Mouse (Mus musculus): ENCODE results near the gene Clip2. TPM values are rescaled to one million over a fixed set of nuclear protein-coding genes. Genes with fewer than 3 reads are reported as not detected.
A peak's percentile ranks its signal among the peaks of the same experiment; 100 is the strongest.
"Not testable (repeated sequence)": the region's sequence is repeated elsewhere in the genome, so short reads cannot be mapped to it uniquely, and the experiment has no call there.

Gene Clip2
- polyA plus RNA-seq, 1 experiment from 2014 or later: 9.8 TPM

DNA sequence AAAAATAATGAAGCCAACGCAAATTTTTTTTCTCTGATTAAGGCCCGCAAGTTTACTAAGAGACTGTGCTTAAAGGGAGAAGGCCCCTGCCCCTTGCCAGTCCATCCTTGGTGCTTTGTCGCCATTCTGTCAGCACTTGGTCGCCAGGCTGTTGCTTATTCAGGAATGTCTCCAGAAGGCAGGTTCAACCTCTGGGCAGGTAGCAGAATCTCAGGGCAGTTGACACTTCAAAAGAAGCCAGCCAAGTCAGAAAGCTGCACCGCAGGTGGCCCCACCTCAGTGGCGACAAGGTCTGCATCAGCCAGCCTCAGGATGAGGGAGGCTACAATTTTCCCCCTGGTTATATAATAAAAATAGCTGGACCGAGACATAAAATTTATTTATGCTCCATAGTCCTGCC is 76.5 kb downstream of the Clip2 start:
- WGBS: 93% methylated on average over 7 of the region's 7 CpGs
- not testable (repeated sequence) for H3K9ac ChIP-seq; H3K4me1 ChIP-seq; H3K4me3 ChIP-seq (replicated peaks); H3K36me3 ChIP-seq (replicated peaks); H3K9me3 ChIP-seq; H3K4me2 ChIP-seq; ATAC-seq (ENCODE audit: low FRiP score); H3K27ac ChIP-seq; H3K27me3 ChIP-seq

DNA sequence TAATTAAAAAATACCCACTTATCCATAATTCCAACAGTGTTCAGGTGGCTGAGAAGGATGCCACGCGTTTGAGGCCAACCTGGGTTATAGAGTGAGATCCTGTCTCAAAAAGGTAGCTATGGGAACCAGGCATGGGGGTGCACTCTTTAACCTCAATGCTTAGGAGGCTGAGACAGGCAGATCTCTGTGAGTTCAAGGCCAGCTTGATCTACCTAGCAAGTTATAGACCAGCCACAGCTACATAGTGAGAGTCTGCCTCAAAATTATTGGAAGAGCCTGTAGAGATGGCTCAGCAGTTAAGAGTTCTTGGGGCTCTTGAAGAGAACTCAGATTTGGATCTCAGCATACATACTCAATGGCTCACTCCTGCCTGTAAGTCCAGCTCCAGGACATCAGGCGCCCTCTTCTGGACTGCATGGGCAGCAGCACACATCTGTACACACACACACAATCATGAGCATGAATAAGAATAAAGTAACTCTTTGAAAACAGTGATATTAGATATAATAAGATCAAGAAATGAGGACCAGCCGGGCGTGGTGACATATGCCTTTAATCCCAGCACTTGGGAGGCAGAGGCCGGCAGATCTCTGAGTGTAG is 77.1 kb downstream of the Clip2 start:
- Histone ChIP-seq H3K9ac (no peak overlapping the region), H3K4me3 (replicated peaks) (no peak overlapping the region), H3K27ac (no peak overlapping the region), H3K36me3 (replicated peaks) (no peaks in the 10 kb centered on the region), H3K9me3 (0 out of 2 replicates have a peak, but pooled peaks cover 7% of the 10 kb centered on the region), H3K4me2 (no peak overlapping the region), H3K27me3 (no peaks in the 10 kb centered on the region), H3K4me1 (no peaks in the 10 kb centered on the region)
- WGBS: 95% methylated on average over 6 of the region's 6 CpGs
- ATAC-seq (ENCODE audit: low FRiP score): no peak

DNA sequence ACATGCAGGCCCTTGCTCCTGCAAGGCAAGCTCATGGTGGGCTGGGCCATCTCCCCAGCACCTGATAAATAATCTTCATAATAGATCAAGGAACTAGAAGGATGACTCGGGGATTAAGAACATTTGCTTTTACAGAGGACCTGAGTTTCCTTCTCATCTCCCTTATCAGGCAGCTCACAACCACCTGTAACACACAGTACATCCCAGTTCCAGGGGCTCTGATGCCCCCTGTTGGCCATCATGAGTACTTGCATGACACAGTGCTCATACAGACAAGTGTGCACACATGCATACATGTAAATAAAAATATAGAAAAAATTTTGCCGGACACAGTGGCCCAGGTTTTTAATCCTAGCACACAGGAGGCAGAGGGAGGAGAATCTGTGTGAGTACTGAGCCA is 78.3 kb downstream of the Clip2 start:
- Histone ChIP-seq H3K36me3 (replicated peaks) (no peaks in the 10 kb centered on the region), H3K4me3 (replicated peaks) (no peak overlapping the region), H3K4me2 (no peak overlapping the region), H3K4me1 (no peaks in the 10 kb centered on the region), H3K27ac (no peak overlapping the region), H3K9ac (no peak overlapping the region), H3K27me3 (no peaks in the 10 kb centered on the region), H3K9me3 (0 out of 2 replicates have a peak, but pooled peaks cover 7% of the 10 kb centered on the region)
- 87% methylated on average over 2 of the region's 2 CpGs for WGBS
- ATAC-seq (ENCODE audit: low FRiP score): no peak

DNA sequence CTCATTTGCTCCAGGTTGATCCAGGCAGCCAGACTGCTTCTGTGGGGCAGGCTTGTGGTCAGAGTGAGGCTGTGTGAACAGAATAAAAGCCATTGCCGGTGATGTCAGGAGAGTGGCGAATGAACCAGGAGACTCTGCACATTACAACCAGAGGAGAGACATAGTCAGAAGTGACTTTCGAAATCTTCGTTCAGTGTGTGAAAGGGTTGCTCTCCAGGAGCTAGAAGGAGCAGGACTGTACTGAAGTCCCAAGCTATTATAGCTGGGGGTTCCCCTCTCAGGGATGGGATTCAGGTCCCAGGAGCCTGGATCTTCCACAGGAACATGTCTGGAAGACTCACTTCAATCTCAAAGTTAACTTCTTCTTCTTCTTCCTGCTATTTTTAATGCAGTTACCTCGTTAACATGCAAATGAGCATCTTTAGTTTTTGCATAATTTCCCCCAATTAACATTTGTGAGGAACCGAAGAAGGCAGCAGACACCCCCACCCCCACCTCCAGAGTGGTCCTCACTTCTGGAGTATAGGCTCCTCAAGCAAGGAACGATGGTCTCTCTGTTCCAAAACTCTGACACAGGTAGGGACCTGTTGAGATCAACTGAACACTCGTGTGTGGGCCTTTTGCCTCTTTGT is 81.6 kb downstream of the Clip2 start:
- WGBS: 73% methylated on average over 8 of the region's 8 CpGs
- H3K4me3 ChIP-seq (replicated peaks): no peak overlapping the region
- 0 out of 2 replicates have a peak, but pooled peaks cover 7% of the 10 kb centered on the region for H3K9me3 ChIP-seq
- H3K27ac ChIP-seq: no peak overlapping the region
- no peak overlapping the region for H3K4me2 ChIP-seq
- H3K27me3 ChIP-seq: no peaks in the 10 kb centered on the region
- H3K36me3 ChIP-seq (replicated peaks): no peaks in the 10 kb centered on the region
- no peak overlapping the region for H3K9ac ChIP-seq
- H3K4me1 ChIP-seq: peaks cover 16% of the 10 kb centered on the region
- ATAC-seq (ENCODE audit: low FRiP score): no peak

DNA sequence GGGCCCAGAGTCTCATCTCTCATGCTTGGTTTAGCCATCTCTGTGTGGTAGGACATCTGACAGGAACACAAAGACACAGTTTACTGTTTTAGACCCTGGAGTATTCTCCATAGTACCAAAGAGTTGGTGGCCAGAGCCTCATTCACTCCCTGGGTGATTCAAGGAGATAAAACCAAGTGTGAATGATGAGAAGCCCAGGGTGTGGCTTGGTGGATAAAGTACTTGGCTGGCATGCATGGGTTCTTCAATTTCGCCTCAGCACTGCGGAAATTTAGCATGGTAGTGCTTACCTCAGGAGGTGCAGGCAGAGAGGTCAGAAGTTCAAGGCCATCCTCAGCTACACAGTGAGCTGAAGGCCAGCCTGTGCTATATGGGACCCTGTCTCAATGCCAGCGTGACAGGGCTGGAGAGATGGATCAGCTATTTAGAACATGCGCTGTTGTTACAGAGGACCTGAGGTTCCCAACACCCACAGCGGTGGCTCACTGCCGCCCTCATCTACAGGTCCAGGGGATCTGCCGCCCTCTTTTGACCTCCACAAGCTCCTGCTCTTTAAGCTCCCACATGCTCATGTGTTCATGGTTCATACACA is 82.6 kb downstream of the Clip2 start:
- no peak overlapping the region for H3K9ac ChIP-seq
- H3K27me3 ChIP-seq: no peaks in the 10 kb centered on the region
- H3K9me3 ChIP-seq: no peaks in the 10 kb centered on the region
- 84% methylated on average over 7 of the region's 7 CpGs for WGBS
- H3K4me2 ChIP-seq: no peak overlapping the region
- H3K4me1 ChIP-seq: peaks cover 16% of the 10 kb centered on the region
- no peak overlapping the region for H3K27ac ChIP-seq
- no peak overlapping the region for H3K4me3 ChIP-seq (replicated peaks)
- ATAC-seq (ENCODE audit: low FRiP score): no peak
- H3K36me3 ChIP-seq (replicated peaks): no peaks in the 10 kb centered on the region

DNA sequence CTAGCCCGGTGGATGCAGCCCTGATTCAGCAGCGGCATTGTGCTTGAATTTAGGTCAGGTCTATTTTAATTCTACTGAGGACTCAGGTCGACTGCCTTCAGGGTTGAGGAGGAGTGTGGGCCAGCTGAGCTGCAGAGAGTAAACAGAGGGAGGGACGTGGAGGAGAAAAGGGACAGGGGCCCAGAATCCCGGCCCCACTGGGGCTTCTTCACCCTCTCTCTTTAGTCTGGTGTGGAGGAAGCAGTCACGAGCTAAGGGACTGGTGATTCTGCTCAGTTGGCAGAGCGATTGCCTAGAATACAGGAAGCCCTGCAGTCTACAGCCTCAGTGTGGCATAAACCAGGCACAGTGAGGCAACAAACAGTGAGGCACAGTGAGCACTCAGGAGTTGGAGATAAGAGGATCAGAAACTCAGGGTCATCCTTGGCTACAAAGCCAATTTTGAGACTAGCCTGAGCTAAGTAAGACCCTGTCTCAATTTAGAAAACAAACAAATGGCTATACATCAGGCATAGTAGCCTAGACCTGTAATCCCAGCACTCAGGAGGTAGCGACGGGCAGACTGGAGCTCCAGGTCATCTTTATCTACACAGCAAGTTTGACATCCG is 84.0 kb downstream of the Clip2 start:
- WGBS: 73% methylated on average over 10 of the region's 10 CpGs
- H3K27ac ChIP-seq: no peak overlapping the region
- no peak for ATAC-seq (ENCODE audit: low FRiP score)

DNA sequence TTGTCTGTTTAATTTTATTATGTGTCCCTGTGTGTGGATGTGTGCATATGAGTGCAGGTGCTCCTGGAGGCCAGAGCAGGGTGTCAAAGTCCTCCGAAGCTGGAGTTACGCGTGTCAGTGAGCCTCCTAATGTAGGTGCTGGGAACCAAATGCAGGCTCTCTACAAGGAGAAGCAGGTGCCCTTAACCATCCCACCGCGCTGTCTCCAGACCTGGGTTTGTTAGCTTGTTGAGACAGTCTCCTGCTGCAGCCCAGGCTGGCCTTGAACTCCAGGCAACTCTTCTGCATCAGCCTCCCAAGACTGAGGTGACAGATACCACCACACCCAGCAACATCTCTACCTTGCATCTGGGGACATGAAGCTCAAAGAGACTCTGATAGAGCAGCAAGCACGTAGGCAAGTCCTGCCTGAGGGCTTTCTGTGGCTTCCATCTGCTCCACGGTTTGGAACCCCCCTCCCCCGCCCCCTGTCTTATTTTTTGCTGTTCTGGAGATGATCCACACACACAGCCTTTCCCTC is 85.1 kb downstream of the Clip2 start:
- Histone ChIP-seq H3K27me3 (no peaks in the 10 kb centered on the region), H3K36me3 (replicated peaks) (no peaks in the 10 kb centered on the region), H3K4me1 (peaks cover 16% of the 10 kb centered on the region), H3K4me3 (replicated peaks) (no peak overlapping the region), H3K9ac (no peak overlapping the region), H3K9me3 (no peaks in the 10 kb centered on the region), H3K4me2 (no peak overlapping the region; the same call in 1 of the 2 replicates), H3K27ac (peak overlapping the region; percentile 75)
- 0 out of 2 replicates have a peak, but pooled peaks have one; percentile 36 for ATAC-seq (ENCODE audit: low FRiP score)
- WGBS: 61% methylated on average over 8 of the region's 8 CpGs

More for the DNA sequence above, 84.0 kb downstream of the Clip2 start:
- H3K36me3 ChIP-seq (replicated peaks): no peaks in the 10 kb centered on the region
- H3K27me3 ChIP-seq: no peaks in the 10 kb centered on the region
- peaks cover 16% of the 10 kb centered on the region for H3K4me1 ChIP-seq
- no peak overlapping the region for H3K4me2 ChIP-seq
- no peak overlapping the region for H3K9ac ChIP-seq
- no peaks in the 10 kb centered on the region for H3K9me3 ChIP-seq
- H3K4me3 ChIP-seq (replicated peaks): no peak overlapping the region

DNA sequence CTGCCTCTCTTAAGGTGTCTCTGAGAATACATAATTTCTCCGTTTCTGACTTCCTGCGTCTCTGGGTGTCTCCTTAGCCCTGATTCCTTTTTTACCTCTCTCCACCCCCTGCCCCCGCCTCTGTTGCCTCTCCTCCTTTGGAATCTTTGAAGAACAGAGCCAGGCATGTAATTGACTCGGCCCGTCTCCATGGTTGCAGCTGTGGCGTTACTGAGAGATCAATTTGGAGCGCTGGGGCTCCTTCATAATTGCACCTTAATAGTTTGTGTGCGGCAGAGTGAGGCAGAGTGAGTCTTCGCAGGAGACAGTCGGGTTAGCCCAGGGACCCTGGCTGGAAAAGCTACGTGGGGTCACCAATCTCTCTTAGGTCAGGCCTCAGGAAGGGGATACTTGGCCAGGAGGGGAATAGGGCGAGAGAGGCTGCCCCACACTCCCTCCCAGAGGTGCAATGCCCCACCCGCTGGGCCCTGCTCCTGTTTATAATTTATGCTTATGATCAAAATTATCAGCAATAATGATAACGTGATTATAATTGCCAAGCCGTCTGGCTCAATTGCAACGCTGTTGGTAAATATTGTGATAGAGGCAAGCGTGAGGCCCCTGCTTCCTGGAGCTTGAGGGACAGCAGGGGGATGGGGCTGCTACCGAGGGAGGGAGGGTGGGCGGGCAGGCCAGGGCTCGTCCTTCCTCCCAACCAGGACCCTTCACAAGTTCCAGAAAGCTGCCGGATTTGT is 85.8 kb downstream of the Clip2 start:
- ATAC-seq (ENCODE audit: low FRiP score): peak; percentile 78
- H3K4me3 ChIP-seq (replicated peaks): no peak overlapping the region
- H3K9ac ChIP-seq: no peak overlapping the region
- peak overlapping the region; percentile 27 for H3K4me2 ChIP-seq
- 14% methylated on average over 21 of the region's 21 CpGs for WGBS
- no peaks in the 10 kb centered on the region for H3K9me3 ChIP-seq
- no peaks in the 10 kb centered on the region for H3K36me3 ChIP-seq (replicated peaks)
- no peaks in the 10 kb centered on the region for H3K27me3 ChIP-seq
- peaks cover 16% of the 10 kb centered on the region for H3K4me1 ChIP-seq
- peak overlapping the region; percentile 75 for H3K27ac ChIP-seq

DNA sequence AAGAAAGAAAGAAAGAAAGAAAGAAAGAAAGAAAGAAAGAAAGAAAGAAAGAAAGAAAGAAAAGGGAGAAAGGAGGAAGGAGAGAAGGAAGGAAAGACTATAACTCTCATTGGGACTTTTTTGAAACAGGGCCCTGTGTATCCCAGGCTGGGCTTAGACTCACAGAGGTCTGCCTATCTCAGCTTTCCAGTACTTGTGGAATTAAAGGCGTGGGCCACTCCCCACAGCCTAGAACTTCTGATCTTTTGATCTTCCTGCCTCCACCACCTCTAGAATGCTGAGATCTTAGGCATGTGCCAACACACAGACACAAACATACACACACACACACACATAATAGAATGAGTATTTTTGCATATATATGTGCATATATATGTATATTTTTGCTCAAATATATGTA is 87.0 kb downstream of the Clip2 start:
- H3K27ac ChIP-seq: no peak overlapping the region
- no peak overlapping the region for H3K4me3 ChIP-seq (replicated peaks)
- no peaks in the 10 kb centered on the region for H3K9me3 ChIP-seq
- no peak overlapping the region for H3K9ac ChIP-seq
- ATAC-seq (ENCODE audit: low FRiP score): no peak
- H3K4me1 ChIP-seq: peaks cover 16% of the 10 kb centered on the region
- H3K4me2 ChIP-seq: no peak overlapping the region
- no peaks in the 10 kb centered on the region for H3K27me3 ChIP-seq
- WGBS: 100% methylated on average over 1 of the region's 1 CpGs
- no peaks in the 10 kb centered on the region for H3K36me3 ChIP-seq (replicated peaks)

DNA sequence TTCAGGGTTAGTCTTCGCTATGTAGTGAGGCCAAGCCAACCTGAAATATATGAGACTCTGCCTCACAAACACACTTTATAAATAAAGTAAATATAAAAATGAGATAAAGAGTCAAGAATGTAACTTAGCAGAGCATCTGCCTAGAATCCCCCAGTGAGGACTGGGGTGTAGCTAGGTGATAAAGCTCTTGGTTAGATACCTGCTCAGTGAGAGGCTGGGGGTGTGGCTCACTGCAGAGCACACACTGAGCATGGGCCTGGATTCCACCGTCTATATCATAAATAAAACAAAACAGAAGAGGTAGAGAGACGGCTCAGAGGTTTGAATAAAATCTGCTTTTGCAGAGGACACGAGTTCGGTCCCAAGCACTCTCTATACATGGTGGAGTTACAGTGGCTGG is 88.0 kb downstream of the Clip2 start:
- Histone ChIP-seq H3K4me2 (no peak overlapping the region), H3K4me3 (replicated peaks) (no peak overlapping the region), H3K9me3 (no peaks in the 10 kb centered on the region), H3K4me1 (peaks cover 16% of the 10 kb centered on the region), H3K27me3 (no peaks in the 10 kb centered on the region), H3K36me3 (replicated peaks) (no peaks in the 10 kb centered on the region), H3K9ac (no peak overlapping the region), H3K27ac (no peak overlapping the region)
- ATAC-seq (ENCODE audit: low FRiP score): no peak
- WGBS: 87% methylated on average over 5 of the region's 5 CpGs

DNA sequence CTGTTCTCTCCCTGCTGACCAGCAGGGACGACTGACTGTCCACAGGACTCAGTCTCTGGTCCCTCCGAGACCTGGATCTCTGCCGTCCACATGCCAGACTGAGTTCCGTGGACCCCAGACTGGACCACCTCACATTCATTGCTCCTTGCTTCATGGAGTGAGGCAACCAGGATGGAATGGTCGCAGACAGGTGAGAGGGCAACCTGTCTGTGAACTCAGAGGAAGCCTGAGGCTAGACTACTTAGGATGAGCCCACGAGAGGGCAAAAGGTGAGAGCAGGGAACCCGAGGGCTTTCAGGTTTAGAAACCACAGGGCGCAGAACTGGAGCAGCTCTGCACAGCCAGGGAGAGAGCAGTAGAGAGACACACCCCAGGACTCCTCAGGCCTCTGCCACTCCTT is 89.5 kb downstream of the Clip2 start:
- H3K36me3 ChIP-seq (replicated peaks): no peaks in the 10 kb centered on the region

DNA sequence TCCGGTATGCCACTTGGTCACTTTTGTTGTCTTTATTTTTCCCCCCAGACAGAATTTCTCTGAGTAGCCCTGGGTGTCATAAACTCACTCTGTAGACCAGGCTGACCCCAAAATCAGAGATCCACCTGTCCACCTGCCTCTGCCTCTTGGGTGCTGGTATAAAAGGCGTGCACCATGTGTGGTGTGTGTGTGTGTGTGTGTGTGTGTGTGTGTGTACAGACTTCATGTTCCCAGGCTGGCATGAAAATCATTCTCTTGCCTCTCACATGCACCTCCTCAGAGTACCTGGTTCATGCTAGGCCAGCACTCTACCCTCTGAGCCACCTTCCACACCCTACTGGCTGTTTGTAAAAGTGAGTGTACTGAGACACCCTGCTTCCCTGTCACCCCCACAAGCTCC is 89.9 kb downstream of the Clip2 start:
- H3K4me1 ChIP-seq: peaks cover 15% of the 10 kb centered on the region
- no peaks in the 10 kb centered on the region for H3K27me3 ChIP-seq
- H3K4me2 ChIP-seq: no peak overlapping the region
- no peak overlapping the region for H3K27ac ChIP-seq
- no peaks in the 10 kb centered on the region for H3K9me3 ChIP-seq
- 90% methylated on average over 2 of the region's 2 CpGs for WGBS
- H3K9ac ChIP-seq: no peak overlapping the region
- no peak for ATAC-seq (ENCODE audit: low FRiP score)
- no peak overlapping the region for H3K4me3 ChIP-seq (replicated peaks)
- no peaks in the 10 kb centered on the region for H3K36me3 ChIP-seq (replicated peaks)

More for the DNA sequence above, 89.5 kb downstream of the Clip2 start:
- ATAC-seq (ENCODE audit: low FRiP score): no peak
- no peak overlapping the region for H3K4me2 ChIP-seq
- peaks cover 16% of the 10 kb centered on the region for H3K4me1 ChIP-seq
- no peaks in the 10 kb centered on the region for H3K27me3 ChIP-seq
- H3K4me3 ChIP-seq (replicated peaks): no peak overlapping the region
- H3K9me3 ChIP-seq: no peaks in the 10 kb centered on the region
- H3K9ac ChIP-seq: no peak overlapping the region
- H3K27ac ChIP-seq: no peak overlapping the region
- 80% methylated on average over 8 of the region's 8 CpGs for WGBS
